Mouse (Mus musculus): ENCODE results near the gene Gapdhs. TPM values are rescaled to one million over a fixed set of nuclear protein-coding genes. Genes with fewer than 3 reads are reported as not detected.
"Not testable (repeated sequence)": the region's sequence is repeated elsewhere in the genome, so short reads cannot be mapped to it uniquely, and the experiment has no call there.

Gapdhs gene
- polyA plus RNA-seq (2012; rRNA removed), result not detected in 2 replicates

DNA sequence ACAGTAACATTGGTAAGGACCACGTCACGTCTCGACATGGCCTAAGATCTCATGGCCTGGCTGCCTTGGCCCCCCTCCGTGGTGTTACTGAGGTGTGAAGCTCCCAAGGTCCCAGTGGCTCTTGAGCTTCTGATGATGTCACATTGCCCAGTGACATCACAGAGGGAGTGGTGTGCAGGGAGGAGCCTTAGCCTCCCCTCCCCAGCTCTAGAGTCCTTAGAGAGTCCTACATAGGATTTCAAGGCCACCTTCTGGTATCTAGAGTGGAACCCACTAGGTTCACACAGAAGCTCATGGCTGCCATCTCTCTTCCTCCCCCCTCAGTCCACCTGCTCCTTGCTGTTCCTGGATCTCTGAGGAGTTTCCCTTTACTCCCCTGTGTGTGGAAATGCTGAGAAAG is at the start of gene Gapdhs:
Gapdhs (minus strand) TSS at position 65 of the 400 bp plus-strand sequence.
- H3K4me3 ChIP-seq (ENCODE audit: insufficient read depth, low read length); H3K27ac ChIP-seq (ENCODE audit: insufficient read depth, low read length); H3K4me1 ChIP-seq (ENCODE audit: control insufficient read depth, insufficient read depth, low read length): not testable (repeated sequence)

DNA sequence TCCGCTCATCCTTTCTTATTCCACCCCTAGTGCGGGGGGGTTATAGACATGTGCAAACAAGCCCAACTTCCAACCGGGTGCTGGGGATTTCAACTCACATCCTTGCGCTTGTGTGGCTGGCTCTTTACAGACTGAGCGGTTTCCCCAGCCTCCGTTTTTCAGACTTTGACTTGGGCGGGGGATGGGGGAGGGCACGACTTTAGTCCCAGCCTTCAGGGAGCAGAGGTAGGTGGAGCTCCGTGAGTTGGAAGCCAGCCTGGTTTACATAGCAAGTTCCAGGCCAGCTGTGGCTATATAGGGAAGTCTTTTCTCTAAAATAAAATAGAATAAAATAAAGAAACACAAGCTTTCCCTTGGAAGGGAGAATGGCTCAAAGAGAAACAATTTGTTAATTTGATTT is 48.4 kb upstream of the Gapdhs start:
- peaks cover 3% of the 10 kb centered on the region; the same call in 1 of the 2 replicates for H3K4me1 ChIP-seq (ENCODE audit: control insufficient read depth, insufficient read depth, low read length)
- no peak overlapping the region for H3K27ac ChIP-seq (ENCODE audit: insufficient read depth, low read length)
- H3K4me3 ChIP-seq (ENCODE audit: insufficient read depth, low read length), result no peak overlapping the region
- TF ChIP-seq CTCF (IDR thresholded peaks at IDR 0.05; ENCODE audit: extremely low read depth, insufficient read depth, low read length), result no peak
- TF ChIP-seq POLR2A (IDR thresholded peaks at IDR 0.05; ENCODE audit: extremely low read depth, insufficient read depth, low read length), result no peak

DNA sequence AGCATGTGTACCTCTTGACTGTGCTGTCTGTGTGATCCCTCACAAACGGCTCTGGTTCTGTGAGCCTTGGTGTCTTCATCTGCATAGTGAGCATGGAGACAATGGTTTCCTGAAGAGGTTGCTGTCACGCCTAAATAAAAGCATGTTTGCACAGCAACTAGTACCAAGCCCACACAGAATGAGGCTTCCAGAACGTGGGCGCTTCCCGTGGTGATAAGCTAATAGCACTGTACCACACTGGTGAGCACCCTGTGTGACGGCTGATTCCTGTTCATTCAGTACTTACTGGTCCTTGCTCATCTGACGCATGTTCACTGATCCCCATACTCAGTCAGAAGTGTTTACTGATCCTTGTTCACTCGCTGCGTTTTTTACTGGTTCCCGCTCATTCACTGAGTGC is 46.7 kb upstream of the Gapdhs start:
- Histone ChIP-seq H3K4me1 (ENCODE audit: control insufficient read depth, insufficient read depth, low read length) (no peaks in the 10 kb centered on the region; the same call in 1 of the 2 replicates), H3K27ac (ENCODE audit: insufficient read depth, low read length) (no peak overlapping the region), H3K4me3 (ENCODE audit: insufficient read depth, low read length) (no peak overlapping the region)
- no peak for TF ChIP-seq POLR2A (IDR thresholded peaks at IDR 0.05; ENCODE audit: extremely low read depth, insufficient read depth, low read length)
- TF ChIP-seq CTCF (IDR thresholded peaks at IDR 0.05; ENCODE audit: extremely low read depth, insufficient read depth, low read length), result no peak

DNA sequence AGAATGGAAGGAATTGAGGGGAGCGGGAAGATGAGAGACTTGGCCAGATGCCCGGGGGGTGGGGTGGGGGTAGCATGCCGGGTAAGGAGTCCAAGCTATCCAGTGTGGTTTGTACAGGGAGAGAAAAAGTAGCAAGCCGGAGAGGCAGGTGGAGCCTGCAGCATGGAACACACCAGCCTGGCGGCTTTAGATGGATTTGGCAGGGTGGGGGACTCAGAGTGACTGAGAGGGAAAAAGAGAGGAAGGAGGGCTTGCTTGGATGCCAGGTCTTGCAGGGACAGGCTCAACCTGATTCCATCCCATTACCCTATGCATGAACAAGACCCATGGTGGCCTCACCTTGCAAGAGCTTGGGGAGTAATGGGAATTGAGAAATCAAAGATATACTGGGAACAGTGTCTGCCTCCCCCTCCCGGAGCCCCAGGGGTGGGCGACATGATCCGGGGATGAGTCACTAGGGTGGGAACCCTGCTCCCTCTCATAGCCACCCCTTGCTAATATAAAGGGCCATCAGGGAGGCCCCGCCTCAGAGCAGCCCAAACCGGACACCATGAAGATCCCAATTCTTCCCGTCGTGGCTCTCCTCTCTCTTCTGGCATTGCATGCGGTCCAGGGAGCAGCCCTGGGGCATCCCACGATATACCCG is 44.0 kb upstream of the Gapdhs start, which contains the start of gene Krtdap:
Krtdap (plus strand) TSS at position 520 of the 646 bp plus-strand sequence.
- TF ChIP-seq CTCF (IDR thresholded peaks at IDR 0.05; ENCODE audit: extremely low read depth, insufficient read depth, low read length) (no peak), POLR2A (IDR thresholded peaks at IDR 0.05; ENCODE audit: extremely low read depth, insufficient read depth, low read length) (no peak)

DNA sequence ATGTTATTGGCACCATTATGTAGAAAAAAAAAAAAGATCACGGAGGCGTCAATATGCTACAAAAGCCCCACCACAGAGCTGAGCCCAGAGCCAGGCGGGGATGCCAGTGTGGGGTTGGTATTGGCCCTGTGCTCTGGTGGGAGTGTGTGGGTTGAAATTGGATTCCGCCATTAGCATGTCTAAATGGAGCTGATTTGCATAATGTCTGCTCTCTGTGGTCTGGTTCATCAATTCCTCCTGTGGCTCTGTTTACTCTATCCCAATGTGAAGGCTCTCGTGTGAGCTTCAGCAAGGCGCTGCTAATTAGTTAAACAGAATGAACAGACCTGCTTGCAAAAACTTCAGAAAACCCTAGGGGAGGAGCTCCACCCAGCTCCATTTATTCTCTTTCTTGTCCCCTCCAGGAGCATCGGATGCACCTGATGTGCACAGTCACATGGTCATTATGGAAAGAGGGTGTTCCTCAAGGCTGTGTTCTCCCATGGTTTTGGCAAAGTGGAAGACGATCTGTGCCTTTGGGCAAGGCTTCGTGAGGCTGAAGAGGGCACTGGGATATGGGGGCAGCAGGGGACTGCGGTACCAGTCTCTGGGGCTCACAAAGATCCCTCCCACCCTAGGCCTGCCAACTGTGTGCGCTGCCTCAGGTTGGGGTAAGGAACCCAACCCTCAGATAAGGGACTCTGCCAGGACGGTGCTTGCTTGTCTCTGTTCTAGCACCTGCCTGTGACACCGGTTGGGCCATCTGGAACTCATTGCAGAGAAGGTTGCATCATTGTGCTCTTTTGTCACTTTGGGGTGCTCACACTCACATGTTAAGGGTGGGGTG is 42.5 kb upstream of the Gapdhs start:
- Histone ChIP-seq H3K4me1 (ENCODE audit: control insufficient read depth, insufficient read depth, low read length) (no peaks in the 10 kb centered on the region; the same call in 1 of the 2 replicates), H3K27ac (ENCODE audit: insufficient read depth, low read length) (no peak overlapping the region), H3K4me3 (ENCODE audit: insufficient read depth, low read length) (no peak overlapping the region)
- TF ChIP-seq CTCF (IDR thresholded peaks at IDR 0.05; ENCODE audit: extremely low read depth, insufficient read depth, low read length) (no peak), POLR2A (IDR thresholded peaks at IDR 0.05; ENCODE audit: extremely low read depth, insufficient read depth, low read length) (no peak)

More for the DNA sequence above, 44.0 kb upstream of the Gapdhs start, which contains the start of gene Krtdap:
- H3K27ac ChIP-seq (ENCODE audit: insufficient read depth, low read length), result no peak within 1 kb of the TSS
- no peak within 1 kb of the TSS for H3K4me3 ChIP-seq (ENCODE audit: insufficient read depth, low read length)
- no peaks in the 10 kb centered on the region; the same call in 1 of the 2 replicates for H3K4me1 ChIP-seq (ENCODE audit: control insufficient read depth, insufficient read depth, low read length)

DNA sequence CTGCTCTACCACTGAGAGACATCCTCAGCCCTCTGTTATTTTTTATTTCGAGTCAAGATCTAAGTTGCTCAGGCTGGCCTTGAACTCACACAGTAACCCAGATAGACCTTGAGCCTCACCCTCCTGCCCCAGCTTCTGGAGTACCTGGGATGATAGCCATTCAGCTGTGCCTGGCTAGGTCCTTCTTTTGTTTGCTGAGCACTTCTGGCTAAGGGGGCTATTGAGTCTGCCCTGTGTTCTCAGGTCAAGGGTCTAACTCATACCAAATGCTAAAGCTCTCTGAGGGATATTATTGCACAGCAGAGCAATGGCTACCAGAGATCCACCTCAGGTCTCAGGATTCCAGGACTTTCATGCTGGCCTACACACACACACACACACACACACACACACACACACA is 41.7 kb upstream of the Gapdhs start:
- TF ChIP-seq CTCF (IDR thresholded peaks at IDR 0.05; ENCODE audit: extremely low read depth, insufficient read depth, low read length) (no peak), POLR2A (IDR thresholded peaks at IDR 0.05; ENCODE audit: extremely low read depth, insufficient read depth, low read length) (no peak)
- Histone ChIP-seq H3K4me3 (ENCODE audit: insufficient read depth, low read length) (no peak overlapping the region), H3K27ac (ENCODE audit: insufficient read depth, low read length) (no peak overlapping the region), H3K4me1 (ENCODE audit: control insufficient read depth, insufficient read depth, low read length) (no peaks in the 10 kb centered on the region; the same call in 1 of the 2 replicates)

DNA sequence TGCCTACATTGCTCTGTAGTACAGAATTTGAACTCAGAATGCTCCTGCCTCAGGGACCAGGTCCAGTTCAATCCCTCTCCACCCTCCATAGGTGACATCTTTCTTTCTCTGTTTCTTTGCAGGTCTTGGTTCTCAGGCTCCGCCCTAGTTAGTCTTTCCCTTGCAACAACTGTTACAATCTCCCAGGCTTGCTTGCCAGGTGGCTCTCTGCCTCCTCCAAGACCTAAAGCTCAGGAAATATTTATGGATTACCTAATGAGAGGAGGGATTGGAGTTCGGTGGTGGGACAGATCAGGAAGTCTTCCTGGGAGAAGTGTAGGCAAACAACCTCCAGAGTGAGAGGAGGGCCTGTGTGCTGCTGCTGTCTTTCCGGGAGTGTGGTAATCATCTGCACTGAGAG is 39.2 kb upstream of the Gapdhs start:
- no peaks in the 10 kb centered on the region; the same call in 1 of the 2 replicates for H3K4me1 ChIP-seq (ENCODE audit: control insufficient read depth, insufficient read depth, low read length)
- TF ChIP-seq CTCF (IDR thresholded peaks at IDR 0.05; ENCODE audit: extremely low read depth, insufficient read depth, low read length) (no peak), POLR2A (IDR thresholded peaks at IDR 0.05; ENCODE audit: extremely low read depth, insufficient read depth, low read length) (no peak)
- H3K4me3 ChIP-seq (ENCODE audit: insufficient read depth, low read length), result no peak overlapping the region
- H3K27ac ChIP-seq (ENCODE audit: insufficient read depth, low read length), result no peak overlapping the region

DNA sequence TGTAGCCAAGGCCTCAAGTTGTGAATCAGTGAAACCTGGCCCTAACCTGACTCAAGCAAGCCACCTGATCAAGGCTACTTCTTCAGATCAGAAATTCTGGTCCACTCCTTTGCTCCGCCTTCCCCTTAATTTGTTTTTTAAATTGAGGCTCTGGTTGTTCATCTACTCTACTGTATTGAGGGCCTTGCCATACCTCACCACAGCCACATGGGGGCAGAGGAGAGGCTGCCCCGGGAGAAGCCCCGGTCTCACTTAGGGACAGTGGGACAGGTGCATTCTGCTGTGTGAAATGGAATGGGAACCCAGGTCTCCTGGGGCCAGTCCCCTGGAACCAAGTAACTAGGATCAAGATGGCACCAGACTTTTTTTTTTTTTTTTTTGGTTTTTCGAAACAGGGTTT is 38.3 kb upstream of the Gapdhs start:
- TF ChIP-seq POLR2A (IDR thresholded peaks at IDR 0.05; ENCODE audit: extremely low read depth, insufficient read depth, low read length) (no peak), CTCF (IDR thresholded peaks at IDR 0.05; ENCODE audit: extremely low read depth, insufficient read depth, low read length) (no peak)
- Histone ChIP-seq H3K4me3 (ENCODE audit: insufficient read depth, low read length) (no peak overlapping the region), H3K4me1 (ENCODE audit: control insufficient read depth, insufficient read depth, low read length) (no peaks in the 10 kb centered on the region; the same call in 1 of the 2 replicates), H3K27ac (ENCODE audit: insufficient read depth, low read length) (no peak overlapping the region)

DNA sequence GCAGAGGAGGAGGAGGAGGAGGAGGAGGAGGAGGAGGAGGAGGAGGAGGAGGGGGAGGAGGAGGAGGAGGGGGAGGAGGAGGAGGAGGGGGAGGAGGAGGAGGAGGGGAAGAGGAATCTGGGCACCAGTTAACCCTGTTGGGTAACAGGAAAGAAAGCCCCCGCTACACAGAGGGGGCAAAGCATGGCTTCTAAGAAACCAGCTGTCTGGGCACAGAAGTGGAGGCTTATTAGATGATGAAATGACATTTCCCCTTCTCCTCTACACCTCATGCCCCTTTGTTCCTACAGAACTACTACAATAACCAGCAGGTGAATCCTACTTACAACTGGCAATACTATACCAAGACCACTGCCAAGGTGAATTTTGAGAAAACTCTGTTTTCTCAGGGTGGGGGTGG is 34.4 kb upstream of the Gapdhs start:
- Histone ChIP-seq H3K4me3 (ENCODE audit: insufficient read depth, low read length) (no peak overlapping the region), H3K27ac (ENCODE audit: insufficient read depth, low read length) (no peak overlapping the region), H3K4me1 (ENCODE audit: control insufficient read depth, insufficient read depth, low read length) (no peaks in the 10 kb centered on the region)
- TF ChIP-seq CTCF (IDR thresholded peaks at IDR 0.05; ENCODE audit: extremely low read depth, insufficient read depth, low read length) (no peak), POLR2A (IDR thresholded peaks at IDR 0.05; ENCODE audit: extremely low read depth, insufficient read depth, low read length) (no peak)

All from cortical plate, adult 2 months (tissue).